Mouse (Mus musculus) testis, adult 2 months (tissue): Measurements from ENCODE around the gene Chtf18. TPM values are rescaled to one million over a fixed set of nuclear protein-coding genes. Genes with fewer than 3 reads are reported as not detected.

Experiments
- H3K27ac ChIP-seq: fragments of 200-500 bp; 2 replicates; pipeline ENCODE4 v1.5.1; 2012; ENCODE audit warnings: low read depth, low read length; ENCODE audit not compliant: control insufficient read depth, insufficient read depth
- H3K27me3 ChIP-seq: fragments of 200-500 bp; 2 replicates; pipeline ENCODE4 v1.6.1; 2012; ENCODE audit warnings: mild to moderate bottlenecking, low read length, moderate library complexity; ENCODE audit not compliant: control insufficient read depth, insufficient read depth
- H3K36me3 ChIP-seq: fragments of 200-500 bp; 2 replicates; pipeline ENCODE4 v1.6.1; 2012; ENCODE audit warnings: mild to moderate bottlenecking, low read length; ENCODE audit not compliant: control insufficient read depth, insufficient read depth
- H3K4me1 ChIP-seq: fragments of 200-500 bp; 2 replicates; pipeline ENCODE4 v1.6.1; 2012; ENCODE audit warnings: low read length; ENCODE audit not compliant: control insufficient read depth, insufficient read depth
- H3K4me3 ChIP-seq: fragments of 200-500 bp; 2 replicates; pipeline ENCODE4 v1.5.1; 2012; ENCODE audit warnings: low read depth, mild to moderate bottlenecking, low read length, moderate library complexity, mixed read lengths; ENCODE audit not compliant: control insufficient read depth
- CTCF ChIP-seq: fragments of 200-500 bp; IDR thresholded peaks from 2 replicates; pipeline ENCODE4 v1.5.1; 2012; ENCODE audit warnings: low read depth, mild to moderate bottlenecking, inconsistent platforms, low read length, moderate library complexity; ENCODE audit not compliant: control insufficient read depth, insufficient read depth, insufficient replicate concordance
- POLR2A ChIP-seq: fragments of 200-500 bp; IDR thresholded peaks from 2 replicates; pipeline ENCODE4 v1.6.1; 2012; ENCODE audit warnings: low read depth, mild to moderate bottlenecking, inconsistent platforms, low read length, moderate library complexity; ENCODE audit not compliant: control insufficient read depth
- polyA plus RNA-seq: library from polyadenylated mRNA; depleted of rRNA; stranded (reverse); fragments of >200 nt; gene quantifications from 2 replicates; pipeline ENCODE4 v1.2.3, GENCODE M21; 2012

Gene Chtf18
- polyA plus RNA-seq, 1 experiment: 18.9 TPM

DNA sequence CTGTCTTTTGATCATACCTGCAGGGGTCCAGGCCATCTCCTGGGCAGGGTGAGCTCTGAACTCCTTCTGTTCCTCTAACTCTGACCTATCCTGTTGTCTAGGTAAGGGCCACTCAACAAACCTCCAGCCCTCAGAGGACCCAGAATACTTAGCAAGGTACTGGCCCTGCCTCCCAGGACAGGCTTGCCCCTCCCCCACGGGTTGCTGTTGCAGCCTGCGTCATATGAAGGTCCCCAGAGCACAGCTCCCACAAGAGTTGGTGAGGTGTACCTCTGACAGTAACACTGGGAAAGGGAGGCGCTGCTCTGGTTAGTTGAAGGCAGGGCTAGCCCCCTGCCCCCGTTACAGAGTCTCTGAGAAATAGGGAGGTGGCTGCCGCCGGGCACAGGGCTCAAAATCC, 11.1 kb downstream of the Chtf18 start:
- Histone ChIP-seq H3K4me3 (no peak overlapping the region), H3K27ac (no peak overlapping the region), H3K27me3 (no peaks in the 10 kb centered on the region), H3K36me3 (no peaks in the 10 kb centered on the region), H3K4me1 (peaks cover 8% of the 10 kb centered on the region)
- TF ChIP-seq POLR2A (no peak), CTCF (no peak)

DNA sequence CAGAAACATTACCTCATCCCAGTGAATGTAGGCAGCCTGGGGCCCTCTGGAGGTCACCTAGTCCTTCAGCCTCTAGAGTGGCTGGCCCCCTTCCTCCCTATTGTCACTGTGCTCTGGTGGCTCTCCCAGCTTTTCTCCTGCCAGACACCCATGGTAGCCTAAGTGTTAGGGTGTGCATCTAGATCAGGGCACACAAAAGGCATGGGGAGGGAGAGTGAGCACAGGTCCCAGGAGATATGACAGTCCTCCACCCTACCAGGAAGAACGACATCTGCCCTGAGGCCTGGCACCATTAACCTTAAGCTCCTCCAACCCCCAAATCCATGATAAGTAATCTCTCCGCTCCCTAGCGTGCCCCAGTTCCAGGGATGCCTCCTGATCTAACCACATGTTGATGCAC, 11.6 kb downstream of the Chtf18 start:
- H3K36me3 ChIP-seq: no peaks in the 10 kb centered on the region
- TF ChIP-seq POLR2A (no peak), CTCF (no peak)
- H3K27ac ChIP-seq: no peak overlapping the region
- no peak overlapping the region for H3K4me3 ChIP-seq
- H3K4me1 ChIP-seq: peaks cover 8% of the 10 kb centered on the region
- H3K27me3 ChIP-seq: no peaks in the 10 kb centered on the region

DNA sequence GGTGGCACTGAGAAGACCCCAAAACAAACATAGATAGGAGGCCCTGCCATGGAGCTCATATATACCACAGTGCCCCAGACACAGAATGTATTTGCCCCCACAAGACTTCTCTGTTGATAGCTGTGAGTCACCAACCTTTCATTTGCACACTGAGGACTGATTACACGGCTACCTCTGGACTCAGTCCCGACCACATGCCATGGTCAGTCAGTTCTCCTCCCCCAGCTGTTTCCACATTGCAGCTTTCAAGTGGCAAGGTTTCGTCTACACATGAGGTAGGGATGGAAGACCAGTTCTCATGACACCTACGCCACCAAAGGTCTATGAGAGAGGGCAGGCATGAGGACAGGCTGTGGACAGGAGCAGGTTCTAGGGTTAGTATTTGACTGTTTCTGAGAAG, 16.1 kb downstream of the Chtf18 start:
- H3K27ac ChIP-seq: no peak overlapping the region
- no peaks in the 10 kb centered on the region for H3K27me3 ChIP-seq
- H3K36me3 ChIP-seq: no peaks in the 10 kb centered on the region
- TF ChIP-seq POLR2A (no peak), CTCF (no peak)
- no peak overlapping the region for H3K4me3 ChIP-seq
- H3K4me1 ChIP-seq: no peaks in the 10 kb centered on the region

DNA sequence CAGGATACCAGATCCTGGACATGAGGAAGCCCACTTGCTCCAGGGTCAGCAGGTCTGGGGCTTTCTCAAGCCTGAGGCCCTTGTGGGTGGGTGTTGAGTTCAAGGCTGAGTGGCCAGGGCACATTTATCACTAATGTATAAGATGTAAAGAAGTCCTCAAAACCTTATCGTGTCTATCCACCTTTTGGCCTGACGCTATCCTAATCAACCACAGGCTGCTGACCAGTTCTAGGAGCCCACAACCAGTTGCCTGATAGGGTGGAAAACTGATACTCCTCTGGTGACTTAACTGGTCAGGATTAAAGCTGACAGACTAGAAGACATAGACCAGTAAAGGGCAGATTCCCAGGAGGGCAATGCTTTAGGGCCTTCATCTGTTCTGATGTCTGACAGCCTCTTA, 17.2 kb downstream of the Chtf18 start:
- Histone ChIP-seq H3K27me3 (no peaks in the 10 kb centered on the region), H3K4me3 (no peak overlapping the region), H3K36me3 (no peaks in the 10 kb centered on the region), H3K27ac (no peak overlapping the region), H3K4me1 (no peaks in the 10 kb centered on the region)
- TF ChIP-seq CTCF (no peak), POLR2A (no peak)

DNA sequence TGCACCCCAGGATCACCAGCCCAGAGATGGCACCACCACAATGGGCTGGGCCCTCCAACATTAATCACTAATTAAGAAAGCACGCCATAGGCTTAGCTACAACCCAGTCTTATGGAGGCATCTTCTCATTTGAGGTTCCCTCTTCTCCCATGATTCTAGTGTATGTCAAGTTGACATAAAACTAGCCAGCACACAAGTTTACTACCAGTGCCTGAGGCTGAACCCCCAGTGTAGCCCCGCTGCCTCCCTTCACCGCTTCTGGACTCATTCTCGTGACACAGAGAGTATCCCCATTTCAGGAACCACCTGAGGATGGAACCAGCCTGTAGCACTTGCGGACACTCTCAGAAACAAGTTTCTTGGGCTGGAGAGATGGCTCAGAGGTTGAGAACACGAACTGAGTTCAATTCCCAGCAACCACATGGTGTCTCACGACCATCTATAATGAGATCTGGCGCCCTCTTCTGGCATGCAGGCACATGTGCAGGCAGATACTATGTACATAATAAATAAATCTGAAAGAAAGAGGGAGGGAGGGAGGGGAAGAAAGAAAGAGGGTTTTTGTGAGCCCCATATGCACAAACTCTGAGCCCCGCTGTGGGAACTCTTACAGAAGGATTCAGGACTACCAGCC, 26.2 kb downstream of the Chtf18 start:
- no peak for TF ChIP-seq POLR2A
- TF ChIP-seq CTCF: peak; percentile 47; the same call in 1 of the 2 replicates
- Histone ChIP-seq H3K27ac (no peak overlapping the region), H3K4me3 (no peak overlapping the region), H3K4me1 (no peaks in the 10 kb centered on the region), H3K27me3 (no peaks in the 10 kb centered on the region), H3K36me3 (no peaks in the 10 kb centered on the region)

DNA sequence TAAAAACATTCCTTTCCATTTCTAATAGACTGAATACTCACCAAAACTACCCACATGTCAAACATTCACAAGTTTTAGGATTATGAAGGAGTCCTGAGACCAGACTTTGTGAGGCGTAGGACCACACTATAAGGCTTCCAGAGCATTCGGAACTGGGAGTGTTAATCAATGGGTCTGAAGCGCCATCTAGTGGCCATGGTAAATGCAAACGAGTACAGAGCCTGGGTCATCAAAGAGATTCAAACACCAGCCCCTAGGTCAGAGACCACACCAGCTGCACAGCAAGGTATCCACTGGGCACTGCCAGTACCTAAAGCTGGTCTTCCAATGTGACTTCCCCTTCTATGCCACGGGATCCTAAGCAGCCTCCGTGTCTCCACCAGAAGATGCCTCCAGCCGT, 28.8 kb downstream of the Chtf18 start:
- TF ChIP-seq POLR2A (no peak), CTCF (peak; percentile 59; the same call in 1 of the 2 replicates)
- no peaks in the 10 kb centered on the region for H3K4me1 ChIP-seq
- H3K27ac ChIP-seq: no peak overlapping the region
- no peak overlapping the region for H3K4me3 ChIP-seq
- H3K36me3 ChIP-seq: no peaks in the 10 kb centered on the region
- no peaks in the 10 kb centered on the region for H3K27me3 ChIP-seq

DNA sequence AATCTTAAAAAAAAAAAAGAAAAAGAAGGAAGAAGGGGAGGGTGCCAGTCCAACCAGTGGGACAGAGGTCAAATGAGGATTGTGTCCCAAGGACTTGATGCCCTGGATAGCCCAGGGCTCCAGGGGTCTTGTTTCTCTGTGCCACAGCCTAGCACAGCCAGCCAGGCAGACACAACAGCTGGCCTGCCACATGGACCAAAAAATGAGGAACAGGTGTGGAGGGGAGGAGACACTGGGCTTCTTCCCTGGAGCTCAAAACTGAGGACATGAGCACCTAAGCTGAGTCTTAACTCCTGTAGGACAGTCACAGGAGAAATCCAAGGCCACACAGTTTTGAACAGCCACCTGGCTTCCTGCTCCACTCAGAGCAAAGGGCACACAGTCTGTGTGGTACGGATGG, 31.0 kb downstream of the Chtf18 start:
- Histone ChIP-seq H3K36me3 (no peaks in the 10 kb centered on the region), H3K4me3 (no peak overlapping the region), H3K27me3 (no peaks in the 10 kb centered on the region), H3K4me1 (no peaks in the 10 kb centered on the region), H3K27ac (no peak overlapping the region)
- TF ChIP-seq POLR2A (no peak), CTCF (no peak)

DNA sequence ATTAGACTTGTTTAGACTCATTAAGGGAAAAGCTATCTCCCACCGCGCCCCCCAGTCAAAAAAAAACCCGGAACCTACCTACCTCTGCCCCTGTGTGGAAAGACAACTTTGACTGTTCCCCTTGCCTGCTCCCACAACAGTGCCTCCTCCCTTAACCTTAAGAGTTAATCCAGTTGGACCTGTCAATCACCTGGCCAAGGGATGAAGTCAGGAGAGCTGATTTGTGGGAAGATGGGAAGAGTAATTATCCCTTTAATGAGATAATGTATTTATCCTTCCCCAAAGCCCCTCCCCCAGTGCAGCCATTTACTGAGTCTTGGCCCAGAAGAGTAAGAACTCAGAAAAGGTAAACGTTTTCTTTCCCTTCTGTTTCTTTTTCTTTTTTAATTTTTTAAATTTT, 38.3 kb downstream of the Chtf18 start:
- H3K27me3 ChIP-seq: no peaks in the 10 kb centered on the region
- no peaks in the 10 kb centered on the region for H3K36me3 ChIP-seq
- TF ChIP-seq CTCF (no peak), POLR2A (no peak)
- H3K4me3 ChIP-seq: no peak overlapping the region
- H3K27ac ChIP-seq: no peak overlapping the region
- no peaks in the 10 kb centered on the region for H3K4me1 ChIP-seq
